Mouse (Mus musculus) cerebellum, postnatal 10 days (tissue): ENCODE results near the gene Irak3.
A peak's percentile ranks its signal among the peaks of the same experiment; 100 is the strongest.
"Not testable (repeated sequence)": the region's sequence is repeated elsewhere in the genome, so short reads cannot be mapped to it uniquely, and the experiment has no call there.

Experiments used
- DNase-seq, 2 experiments: peaks; one replicate each; pipeline ENCODE4 v3.0.0; 2021; ENCODE audit warnings: mixed read lengths in 2 of 2

Gene Irak3

DNA sequence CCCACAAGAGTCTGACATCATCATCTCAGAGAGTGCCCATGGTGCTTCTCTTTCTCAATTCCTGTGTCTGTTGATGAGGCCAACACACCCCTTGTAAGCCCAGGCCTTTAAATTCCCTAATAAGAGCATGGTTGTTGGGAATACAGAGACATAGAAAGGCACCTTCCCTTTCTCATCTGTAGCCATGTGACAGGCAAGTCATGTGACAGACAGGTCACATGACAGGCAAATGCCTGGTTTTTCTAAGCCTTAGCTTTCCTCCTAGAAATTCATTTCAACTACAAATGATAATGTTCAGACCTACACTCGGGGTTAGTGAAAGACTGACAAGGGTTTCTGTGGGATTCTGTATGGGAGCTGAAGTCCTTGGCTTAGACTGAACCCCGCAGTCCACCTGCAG is 48.0 kb downstream of the Irak3 start:
- no peak for DNase-seq

DNA sequence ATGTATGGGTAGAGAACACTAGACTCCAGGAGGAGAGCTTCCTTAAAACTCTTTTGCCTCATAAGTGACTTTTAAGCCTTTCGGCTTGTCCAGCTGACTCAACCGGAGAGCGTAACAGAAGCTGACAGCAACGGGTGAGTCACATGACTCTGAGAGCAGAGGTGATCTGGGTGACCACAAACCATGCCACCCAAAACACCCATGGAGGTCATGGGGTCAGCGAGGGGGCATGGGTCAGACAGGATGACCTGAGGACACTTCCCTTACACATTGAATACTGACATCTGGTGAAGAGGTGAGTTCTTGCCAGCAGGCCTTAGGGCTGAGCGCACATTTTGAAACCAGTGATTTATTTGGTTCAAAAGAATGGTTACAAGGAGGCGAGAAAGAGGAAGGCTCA is 50.3 kb downstream of the Irak3 start:
- no peak for DNase-seq

DNA sequence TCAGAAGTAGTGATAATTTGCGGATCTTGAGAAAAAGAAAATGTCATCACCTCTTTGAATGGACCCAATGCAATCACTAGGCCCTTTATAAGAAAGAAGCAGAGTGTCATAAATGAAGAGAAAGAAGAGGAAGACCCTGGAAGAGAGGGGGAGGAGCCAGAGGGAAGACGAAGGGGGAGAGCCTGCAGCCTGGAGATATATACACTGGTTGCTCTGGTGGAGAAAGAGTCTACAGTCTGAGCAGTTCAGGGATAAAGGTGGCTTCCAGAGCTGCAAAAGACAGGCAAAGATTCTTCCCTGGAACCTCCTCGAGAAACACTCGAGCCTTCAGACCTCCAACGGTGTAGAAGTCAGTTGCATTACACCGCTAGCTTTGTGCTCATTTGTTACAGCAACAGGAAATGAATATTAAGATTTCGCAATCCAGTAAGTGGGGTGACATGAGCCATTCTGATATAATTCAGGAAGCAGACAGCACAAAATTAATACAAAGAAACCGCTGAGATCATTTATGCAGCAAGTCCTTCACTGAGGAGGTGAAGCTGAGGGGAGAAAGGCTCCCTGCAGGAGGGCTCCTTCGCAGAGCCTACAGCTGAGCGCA is 60.9 kb downstream of the Irak3 start:
- DNase-seq = no peak

GRCm38 (mm10) chr10:120140193-120140592 is 61.7 kb downstream of the Irak3 start:
- DNase-seq = no peak

- DNase-seq = peak in 1 of 2 experiments; percentile 9
These were observed 65.8 kb downstream of the Irak3 start for GRCm38 (mm10) chr10:120136020-120136562.

GRCm38 (mm10) chr10:120133697-120134096 is 68.2 kb downstream of the Irak3 start:
- peak; percentile 41 to 59 for DNase-seq

GRCm38 (mm10) chr10:120130621-120131020 is 71.3 kb downstream of the Irak3 start:
- DNase-seq = peak; percentile 70 to 80

DNA sequence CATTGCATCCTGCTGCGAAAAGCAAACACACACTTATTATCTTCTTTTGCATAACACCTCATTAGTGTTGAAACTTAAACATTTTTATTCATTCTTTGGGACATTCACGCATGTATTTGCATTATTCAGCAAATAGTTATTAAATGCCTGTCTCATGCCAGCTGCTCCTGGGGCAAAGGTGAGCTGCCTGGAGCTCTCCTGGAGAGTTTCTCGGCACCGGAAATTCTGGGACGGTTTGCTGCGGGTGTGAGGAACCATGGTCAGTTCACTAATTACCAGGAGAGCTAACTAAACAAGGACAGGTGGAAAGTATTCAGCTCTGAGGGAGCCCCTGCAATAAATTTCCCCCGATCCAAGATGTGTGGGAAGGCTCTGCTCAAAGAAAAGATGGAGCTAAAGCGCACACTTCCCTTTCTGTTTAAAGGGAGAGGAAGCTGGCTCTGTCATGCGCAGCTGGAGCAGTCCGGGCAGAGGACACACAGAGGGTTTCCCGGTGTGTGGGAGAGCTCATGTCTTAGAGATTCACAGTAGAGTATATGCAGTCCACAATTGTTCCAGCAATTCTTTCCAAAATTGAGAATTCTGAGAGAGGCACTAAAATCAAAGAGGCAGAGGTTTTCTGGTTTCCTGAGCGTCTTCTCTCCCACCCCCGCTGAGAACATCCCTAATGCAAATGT is 73.2 kb downstream of the Irak3 start:
- DNase-seq = no peak

DNA sequence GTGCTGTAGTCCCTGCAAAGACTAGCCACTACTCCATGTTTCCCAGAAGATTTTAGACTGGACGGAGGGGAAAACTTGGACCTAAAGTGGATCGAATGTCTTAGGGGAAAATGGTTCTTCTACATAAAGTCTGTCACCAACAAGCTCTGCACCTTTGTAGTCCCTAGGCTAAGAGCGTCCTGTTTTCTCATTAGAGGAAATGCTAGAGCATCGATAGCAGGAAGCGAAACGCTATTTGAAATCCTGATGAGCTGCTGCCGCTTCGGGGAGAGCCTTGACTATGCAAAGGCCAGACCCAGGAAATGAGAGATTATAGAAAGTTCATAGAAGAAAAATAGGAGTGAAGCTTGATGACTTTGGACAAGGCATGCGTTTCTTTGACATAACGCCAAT is 76.5 kb downstream of the Irak3 start:
- DNase-seq = no peak

DNA sequence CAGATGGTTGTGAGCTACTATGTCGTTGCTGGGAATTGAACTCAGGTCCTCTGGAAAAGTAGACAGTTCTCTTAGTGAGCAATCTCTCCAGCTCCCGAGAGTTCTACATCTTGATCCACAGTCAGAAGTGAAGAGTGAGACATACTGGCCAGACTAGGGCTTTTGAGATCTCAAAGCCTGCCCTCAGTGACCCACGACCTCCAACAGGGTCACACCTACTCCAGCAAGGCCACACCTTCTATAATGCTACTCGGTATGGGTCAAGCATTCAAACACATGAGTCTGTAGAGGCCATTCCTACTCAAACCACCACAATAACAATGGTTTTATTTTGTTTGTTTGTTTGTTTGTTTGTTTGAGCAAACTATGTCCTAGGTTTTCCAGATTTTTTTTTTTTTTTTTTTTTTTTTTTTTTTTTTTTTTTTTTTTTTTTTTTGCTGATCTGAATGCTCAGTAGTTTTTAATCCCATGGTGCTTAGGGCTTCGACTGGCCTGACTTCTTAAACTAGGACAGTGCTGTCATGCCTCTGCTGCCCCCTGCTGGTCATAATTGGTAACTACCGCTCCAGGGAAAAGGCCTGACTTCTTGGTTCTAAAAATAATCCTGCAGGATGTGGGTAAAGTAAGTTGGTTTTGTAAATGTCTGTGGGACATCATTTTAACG is 77.0 kb downstream of the Irak3 start:
- DNase-seq = peak; percentile 89 to 93

DNA sequence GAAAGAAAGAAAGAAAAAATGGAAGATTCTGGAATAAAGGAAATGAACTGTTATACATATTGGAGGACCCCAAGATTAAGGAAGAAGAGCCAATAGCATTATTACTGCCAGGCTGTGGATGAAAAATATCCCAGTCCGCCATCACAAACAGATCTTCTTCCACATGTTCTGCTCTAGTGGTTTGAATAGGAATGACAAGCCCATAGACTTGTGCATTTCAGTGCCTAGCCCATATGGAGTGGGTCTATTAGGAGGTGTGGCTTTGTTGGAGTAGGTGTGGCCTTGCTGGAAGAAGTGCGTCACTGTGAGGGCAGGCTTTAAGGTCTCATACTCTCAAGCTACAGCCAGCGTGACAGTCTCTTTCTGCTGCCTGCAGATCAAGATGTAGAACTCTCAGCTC is 78.2 kb downstream of the Irak3 start:
- DNase-seq = no peak

GRCm38 (mm10) chr10:120115249-120115648 is 86.7 kb downstream of the Irak3 start:
- DNase-seq = peak; percentile 19 to 28

DNA sequence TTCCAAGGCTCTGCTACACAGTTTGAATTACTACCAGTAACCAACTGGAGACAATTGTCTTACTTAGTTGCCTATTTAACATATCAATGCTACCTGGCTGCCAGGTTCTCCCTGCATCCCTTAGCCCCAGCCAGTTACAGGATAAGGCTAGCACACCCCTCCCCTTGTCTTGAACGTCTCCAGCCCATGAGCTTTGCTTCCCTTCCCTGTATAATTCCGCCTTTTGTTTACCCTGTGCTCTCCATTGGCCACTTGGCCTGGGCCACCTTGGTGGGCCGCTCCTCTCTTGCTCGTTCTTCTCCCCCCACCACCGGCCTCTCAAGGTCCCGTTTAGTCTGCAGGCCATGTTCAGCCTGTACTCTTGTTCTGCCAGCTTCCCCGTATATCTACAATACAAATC is 87.4 kb downstream of the Irak3 start:
- DNase-seq = no peak

DNA sequence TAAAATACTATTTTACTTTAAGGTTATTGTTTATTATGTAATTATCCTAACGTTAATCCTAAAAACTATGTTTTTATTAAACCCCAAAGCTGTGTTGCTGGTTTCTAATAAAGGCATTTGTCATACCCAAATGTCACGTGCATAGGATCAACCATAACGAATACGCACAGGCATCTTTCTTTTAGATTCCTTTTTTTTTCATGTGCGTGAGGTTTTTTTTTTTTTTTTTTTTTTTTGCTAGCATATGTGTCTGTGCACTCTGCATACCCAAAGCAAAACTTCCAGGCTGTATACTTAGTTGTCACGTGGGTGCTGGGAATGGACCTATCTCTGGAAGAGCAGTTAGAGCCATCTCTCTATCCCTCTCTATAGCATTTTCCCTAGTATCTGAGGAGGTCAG is 88.0 kb downstream of the Irak3 start:
- no peak for DNase-seq

- DNase-seq = not testable (repeated sequence)
These were observed 88.4 kb downstream of the Irak3 start for GRCm38 (mm10) chr10:120113482-120113881.

DNA sequence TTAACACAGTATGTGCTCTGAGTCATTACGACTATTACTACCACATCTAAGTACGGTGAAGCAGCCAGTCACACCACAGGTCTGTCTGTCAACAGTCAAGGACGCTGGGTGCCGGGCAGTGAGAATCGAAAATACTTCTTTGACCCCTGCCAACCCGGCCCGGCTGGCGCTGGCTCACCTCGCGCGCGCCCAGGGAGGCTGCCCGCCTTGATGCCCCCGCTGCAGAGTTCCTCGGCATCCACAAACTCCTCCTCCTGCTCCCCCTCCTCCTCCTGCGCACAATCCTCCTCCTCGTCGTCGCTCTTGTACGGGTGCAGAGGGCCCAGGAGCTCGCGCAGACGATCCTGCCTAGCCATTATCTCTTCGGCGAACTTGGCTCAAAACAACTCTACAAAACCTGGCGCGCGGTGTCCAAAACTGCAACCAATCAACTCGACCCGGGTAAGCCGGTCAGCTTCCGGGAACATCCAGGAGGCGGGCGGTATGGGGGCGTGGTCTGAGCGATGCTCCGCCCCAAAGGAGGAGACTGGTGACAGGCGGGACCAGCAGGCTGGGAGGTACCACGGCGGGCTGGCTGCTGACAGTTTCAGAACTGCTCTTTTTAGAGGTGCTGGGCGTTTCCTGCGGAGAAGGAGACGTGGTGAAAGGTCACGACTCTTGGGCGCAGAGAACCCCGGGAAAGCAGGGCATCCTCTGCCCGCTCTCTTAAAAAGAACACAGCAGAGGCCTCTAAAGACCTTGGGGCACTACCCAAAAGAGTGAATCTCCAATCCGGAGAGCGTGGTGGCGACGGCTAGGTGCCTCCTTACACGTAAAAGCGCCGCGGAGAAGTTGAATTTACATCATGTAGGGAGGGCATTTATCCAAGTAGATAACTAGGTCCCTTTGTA is 89.2 kb downstream of the Irak3 start, which contains the start of gene Helb:
TSS of gene Helb (minus strand) at position 481 of the 890 bp plus-strand sequence.
- DNase-seq = peak; percentile 99

DNA sequence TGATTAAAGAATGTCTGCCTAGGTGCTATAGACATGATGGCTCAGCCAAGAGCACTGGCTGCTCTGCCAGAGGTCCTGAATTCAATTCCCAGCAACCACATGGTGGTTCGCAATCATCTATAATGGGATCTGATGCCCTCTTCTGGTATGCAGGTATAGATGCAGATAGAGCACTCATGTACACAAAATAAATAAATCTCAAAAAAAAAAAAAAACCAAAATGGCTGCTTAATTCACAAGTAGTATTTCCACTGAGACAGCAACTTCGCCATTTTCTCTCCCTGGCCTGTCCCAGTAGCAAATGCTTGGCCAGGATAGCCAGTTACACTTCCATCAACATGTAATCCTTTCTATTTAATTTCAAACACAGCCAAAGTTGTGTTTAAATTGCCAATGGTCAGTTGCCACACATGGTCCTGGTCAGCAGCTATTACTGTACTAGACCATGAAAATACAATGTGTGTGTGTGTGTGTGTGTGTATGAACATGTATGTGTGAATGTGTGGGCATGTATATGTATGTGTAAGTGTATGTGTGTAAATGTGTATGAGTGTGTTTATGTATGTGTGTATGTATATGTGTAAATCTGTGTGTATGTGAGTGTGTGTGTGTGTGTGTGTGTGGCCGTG is 90.1 kb downstream of the Irak3 start:
- DNase-seq = no peak

DNA sequence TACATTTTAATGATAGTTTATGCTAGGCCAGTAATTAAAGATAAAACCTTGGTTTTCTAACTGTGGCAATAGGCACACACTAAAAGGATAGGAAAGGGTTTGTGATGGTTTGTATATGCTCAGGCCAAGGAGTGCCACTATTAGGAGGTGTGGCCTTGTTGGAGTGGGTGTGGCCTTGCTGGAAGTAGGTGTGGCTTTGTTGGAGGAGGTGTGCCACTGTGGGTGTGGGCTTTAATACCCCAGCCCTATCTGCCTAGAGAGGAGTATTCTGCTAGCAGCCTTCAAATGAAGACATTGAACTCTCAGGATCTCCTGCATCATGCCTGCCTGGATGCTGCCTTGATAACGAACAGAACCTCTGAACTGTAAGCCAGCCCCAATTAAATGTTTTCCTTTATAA is 101.1 kb downstream of the Irak3 start:
- DNase-seq = no peak

DNA sequence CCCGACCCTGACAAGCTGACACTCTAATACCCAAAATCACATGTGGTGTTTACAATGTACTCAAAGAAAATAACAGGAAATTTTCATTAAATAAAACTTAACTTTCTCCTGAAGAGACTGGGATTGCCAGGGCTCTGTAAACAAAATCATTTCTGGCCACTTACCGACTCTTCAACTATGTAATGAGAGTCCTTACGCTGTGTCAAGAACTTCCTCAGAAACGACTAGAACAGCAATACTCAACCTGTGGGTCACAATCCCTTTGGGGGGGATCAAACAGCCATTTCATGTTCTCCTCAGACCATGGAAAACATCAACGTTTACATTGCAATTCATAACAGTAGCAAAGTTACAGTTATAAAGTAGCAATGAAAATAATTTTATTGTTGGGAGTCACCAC is 104.4 kb downstream of the Irak3 start:
- DNase-seq = no peak

DNA sequence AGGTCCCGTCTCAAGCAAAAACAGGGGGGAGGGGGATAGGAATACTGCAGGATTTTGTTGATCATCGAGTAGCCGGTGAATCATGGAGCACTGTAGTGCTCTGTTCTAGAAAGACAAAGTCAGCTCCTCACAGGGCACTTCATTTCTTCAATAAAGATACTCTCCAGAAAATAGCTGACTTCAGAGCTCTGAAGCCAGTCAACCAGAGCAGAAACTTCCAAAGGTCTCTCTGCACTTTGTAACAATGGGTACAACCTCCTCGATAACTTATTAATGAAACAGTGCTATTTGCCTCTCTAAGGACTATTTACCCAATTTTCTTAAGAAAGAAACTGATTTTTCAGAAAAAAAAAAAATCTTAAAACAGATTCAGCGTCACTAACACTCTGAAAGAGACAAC is 106.2 kb downstream of the Irak3 start:
- DNase-seq = no peak

DNA sequence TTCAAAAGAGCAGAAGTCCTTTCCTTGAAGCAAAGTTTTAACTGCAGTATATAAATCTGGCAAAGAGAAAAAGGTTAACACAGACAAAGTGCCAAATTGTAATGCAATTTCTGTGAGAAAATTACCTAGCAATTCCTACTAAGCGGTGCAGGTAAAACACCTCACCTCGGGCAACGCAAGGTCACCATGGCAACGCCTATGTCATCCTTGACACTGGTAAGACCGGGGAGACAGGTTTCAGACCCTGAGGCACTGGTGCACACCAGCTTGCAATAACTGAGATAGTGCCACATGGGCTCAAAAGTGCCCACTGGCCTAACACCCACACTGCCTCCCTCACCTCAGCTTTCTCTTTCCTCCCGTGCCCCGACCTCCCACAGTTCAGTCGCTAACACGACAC is 106.8 kb downstream of the Irak3 start:
- DNase-seq = no peak

- no peak for DNase-seq
These were observed 109.4 kb downstream of the Irak3 start for GRCm38 (mm10) chr10:120092548-120092947.
